Mouse (Mus musculus) thymus, adult 2 months (tissue): ENCODE results near the gene Dstyk. TPM values are rescaled to one million over a fixed set of nuclear protein-coding genes. Genes with fewer than 3 reads are reported as not detected.

ENCODE experiments used
- DNase-seq: peaks from one replicate; pipeline ENCODE4 v3.0.0; 2021
- H3K27ac ChIP-seq: fragments of 200-500 bp; 2 replicates; pipeline ENCODE4 v1.5.1; 2012; ENCODE audit warnings: low read length, control low read depth; ENCODE audit not compliant: control insufficient read depth, insufficient read depth
- H3K27me3 ChIP-seq: fragments of 200-500 bp; 2 replicates; pipeline ENCODE4 v1.6.1; 2012; ENCODE audit warnings: mild to moderate bottlenecking, low read length, moderate library complexity, mixed read lengths; ENCODE audit not compliant: control insufficient read depth, insufficient read depth
- H3K36me3 ChIP-seq: fragments of 200-500 bp; 2 replicates; pipeline ENCODE4 v1.6.1; 2012; ENCODE audit warnings: mild to moderate bottlenecking, low read length, moderate library complexity; ENCODE audit not compliant: control insufficient read depth, insufficient read depth
- H3K4me1 ChIP-seq: fragments of 200-500 bp; replicated peaks from 2 replicates; pipeline ENCODE4 v1.6.1; 2012; ENCODE audit warnings: low read length; ENCODE audit not compliant: control insufficient read depth, insufficient read depth
- H3K4me3 ChIP-seq: fragments of 200-500 bp; 2 replicates; pipeline ENCODE4 v1.5.1; 2012; ENCODE audit warnings: mild to moderate bottlenecking, low read length, control low read depth, moderate library complexity; ENCODE audit not compliant: control insufficient read depth, insufficient read depth
- CTCF ChIP-seq: fragments of 200-500 bp; IDR thresholded peaks from 2 replicates; pipeline ENCODE4 v1.5.1; 2012; ENCODE audit warnings: mild to moderate bottlenecking, control low read depth, low read length, moderate library complexity, borderline replicate concordance; ENCODE audit not compliant: control insufficient read depth, poor library complexity, insufficient read depth; ENCODE audit errors: extremely low read depth
- POLR2A ChIP-seq: fragments of 200-500 bp; IDR thresholded peaks from 2 replicates; pipeline ENCODE4 v1.6.1; 2012; ENCODE audit warnings: mild to moderate bottlenecking, low read length, control low read depth, moderate library complexity; ENCODE audit not compliant: control insufficient read depth, poor library complexity, insufficient read depth; ENCODE audit errors: extremely low read depth
- WGBS: fragments of 180-500 bp; shearing (Covaris S2); methylation state at CpG from one replicate; pipeline ENCODE4 v1.1.7; 2018; 5-methylcytosine and 5-hydroxymethylcytosine counted together
- polyA plus RNA-seq: library from polyadenylated mRNA; depleted of rRNA; stranded (reverse); fragments of >200 nt; gene quantifications from 2 replicates; pipeline ENCODE4 v1.2.3, GENCODE M21; 2012

Dstyk gene
- polyA plus RNA-seq, 1 experiment = 6.8 TPM

- DNase-seq = no peak
- WGBS = 75% methylated on average over 7 of the region's 7 CpGs
- TF ChIP-seq CTCF (no peak), POLR2A (no peak)
- Histone ChIP-seq H3K36me3 (no peaks in the 10 kb centered on the region), H3K27ac (no peak overlapping the region), H3K4me1 (peaks cover 9% of the 10 kb centered on the region), H3K27me3 (no peaks in the 10 kb centered on the region), H3K4me3 (no peak overlapping the region)
These were observed 3.3 kb downstream of the Dstyk start for GRCm38 (mm10) chr1:132420662-132421061.

GRCm38 (mm10) chr1:132422912-132423696 lies 5.7 kb downstream of the Dstyk start:
- no peak overlapping the region for H3K4me3 ChIP-seq
- no peak for TF ChIP-seq POLR2A
- TF ChIP-seq CTCF = no peak
- no peaks in the 10 kb centered on the region for H3K36me3 ChIP-seq
- 94% methylated on average over 5 of the region's 5 CpGs for WGBS
- no peak overlapping the region for H3K27ac ChIP-seq
- DNase-seq = no peak
- H3K27me3 ChIP-seq = no peaks in the 10 kb centered on the region
- H3K4me1 ChIP-seq = peaks cover 2% of the 10 kb centered on the region; the same call in 1 of the 2 replicates

GRCm38 (mm10) chr1:132425600-132425999 lies 8.2 kb downstream of the Dstyk start:
- no peak for TF ChIP-seq CTCF
- TF ChIP-seq POLR2A = no peak
- DNase-seq = no peak
- no peaks in the 10 kb centered on the region for H3K36me3 ChIP-seq
- H3K4me1 ChIP-seq = no peaks in the 10 kb centered on the region
- H3K27ac ChIP-seq = no peak overlapping the region
- no peak overlapping the region for H3K4me3 ChIP-seq
- no peaks in the 10 kb centered on the region for H3K27me3 ChIP-seq

GRCm38 (mm10) chr1:132430818-132431217 lies 13.5 kb downstream of the Dstyk start:
- TF ChIP-seq POLR2A = no peak
- Histone ChIP-seq H3K27me3 (no peaks in the 10 kb centered on the region), H3K4me1 (peaks cover 8% of the 10 kb centered on the region; the same call in 1 of the 2 replicates), H3K27ac (no peak overlapping the region), H3K4me3 (no peak overlapping the region), H3K36me3 (no peaks in the 10 kb centered on the region)
- DNase-seq = no peak
- WGBS = 74% methylated on average over 3 of the region's 3 CpGs

- H3K27me3 ChIP-seq = no peaks in the 10 kb centered on the region
- no peak overlapping the region for H3K4me3 ChIP-seq
- TF ChIP-seq POLR2A (no peak), CTCF (no peak)
- no peak overlapping the region for H3K27ac ChIP-seq
- H3K4me1 ChIP-seq = peaks cover 8% of the 10 kb centered on the region; the same call in 1 of the 2 replicates
- 84% methylated on average over 9 of the region's 9 CpGs for WGBS
- DNase-seq = no peak
- no peaks in the 10 kb centered on the region for H3K36me3 ChIP-seq
These were observed 14.4 kb downstream of the Dstyk start for GRCm38 (mm10) chr1:132431716-132432115.

- Histone ChIP-seq H3K27ac (no peak overlapping the region), H3K27me3 (no peaks in the 10 kb centered on the region), H3K36me3 (no peaks in the 10 kb centered on the region), H3K4me1 (peaks cover 8% of the 10 kb centered on the region; the same call in 1 of the 2 replicates), H3K4me3 (no peak overlapping the region)
- no peak for DNase-seq
- WGBS = 91% methylated on average over 5 of the region's 5 CpGs
- TF ChIP-seq POLR2A = no peak
- no peak for TF ChIP-seq CTCF
These were observed 16.0 kb downstream of the Dstyk start for GRCm38 (mm10) chr1:132433349-132433748.

GRCm38 (mm10) chr1:132434032-132434431 lies 16.7 kb downstream of the Dstyk start:
- TF ChIP-seq CTCF = no peak
- TF ChIP-seq POLR2A = no peak
- no peak for DNase-seq
- H3K4me3 ChIP-seq = no peak overlapping the region
- peaks cover 8% of the 10 kb centered on the region; the same call in 1 of the 2 replicates for H3K4me1 ChIP-seq
- WGBS = 94% methylated on average over 12 of the region's 12 CpGs
- no peak overlapping the region for H3K27ac ChIP-seq
- no peaks in the 10 kb centered on the region for H3K27me3 ChIP-seq
- H3K36me3 ChIP-seq = no peaks in the 10 kb centered on the region
